Mouse (Mus musculus) lung, postnatal 0 days (tissue): ENCODE results near the gene Gm11639.

Experiments
- CTCF ChIP-seq: IDR thresholded peaks from 2 replicates; pipeline ENCODE4 v1.5.1; 2016; ENCODE audit warnings: antibody characterized with exemption, mild to moderate bottlenecking
- EP300 ChIP-seq: IDR thresholded peaks from 2 replicates; pipeline ENCODE4 v1.6.1; 2016; ENCODE audit warnings: antibody characterized with exemption, mild to moderate bottlenecking, control low read depth

- no peak for TF ChIP-seq EP300
- no peak for TF ChIP-seq CTCF
Measured at GRCm38 (mm10) chr11:105146593-105146992, 461.1 kb downstream of the Gm11639 start, which contains the start of gene Gm10842.
